Mouse (Mus musculus): ENCODE measurements around the gene Csrp3.

DNA sequence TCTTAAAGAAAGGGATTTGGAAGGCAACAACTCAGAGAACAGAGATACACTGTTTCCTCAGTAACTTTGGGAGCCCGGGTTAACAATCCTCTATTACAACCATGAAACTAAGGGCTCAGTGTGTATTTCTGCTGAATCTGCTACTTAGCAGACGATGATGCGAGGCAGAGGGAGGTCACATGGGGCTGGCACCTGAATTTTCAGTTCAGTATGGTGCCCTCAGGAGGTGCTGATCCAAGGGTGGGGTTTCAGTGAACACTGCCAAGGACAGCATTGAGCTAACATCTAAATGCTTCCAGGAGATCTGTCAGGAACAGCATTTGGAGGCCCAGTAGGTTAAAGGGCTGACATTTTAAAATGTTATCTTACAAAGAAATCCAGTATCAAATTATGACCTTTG lies 31.7 kb upstream of the Csrp3 start:
- TF ChIP-seq CTCF (IDR thresholded peaks at IDR 0.05; ENCODE audit: low read depth) (peak; percentile 28; the same call in 1 of the 2 replicates), EP300 (IDR thresholded peaks at IDR 0.05; ENCODE audit: low read depth) (no peak)

All from liver, embryonic 14.5 days (tissue).